Mouse (Mus musculus): ENCODE measurements at regions not wholly inside any gene's neighbourhood (a gene's known extent, or its start where the extent isn't known, plus 50 kb on each side); places are given as distances from the start of the nearest gene placed in this dataset.

DNA sequence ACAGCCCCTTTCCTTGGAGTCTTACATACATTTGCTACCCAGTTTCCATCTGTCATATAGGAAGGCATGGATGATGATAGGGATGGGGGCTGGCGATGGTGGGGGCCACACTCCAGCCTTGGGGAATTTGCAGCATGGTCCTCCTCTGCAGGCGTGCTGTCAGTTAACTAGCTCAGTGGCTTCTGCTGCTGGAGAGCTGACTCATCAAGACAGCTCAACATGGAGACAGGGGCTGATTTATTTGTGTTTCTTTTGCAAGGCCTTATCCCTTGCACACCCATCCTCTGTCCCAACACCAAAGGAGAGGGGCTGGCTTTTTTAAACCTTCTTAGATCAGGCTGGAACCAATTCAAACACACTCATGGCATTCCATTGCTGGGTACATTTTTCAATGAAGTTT, 98.3 kb upstream of the Meis1 start:
- TF ChIP-seq EP300 (IDR thresholded peaks at IDR 0.05; ENCODE audit: low read depth) (no peak), CTCF (IDR thresholded peaks at IDR 0.05; ENCODE audit: low read depth) (no peak)

All from liver, embryonic 14.5 days (tissue).